Mouse (Mus musculus) bone marrow macrophage, adult 2 months (primary cell): ENCODE data around the gene Chtf18. TPM values are rescaled to one million over a fixed set of nuclear protein-coding genes. Genes with fewer than 3 reads are reported as not detected.
"Not testable (repeated sequence)": the region's sequence is repeated elsewhere in the genome, so short reads cannot be mapped to it uniquely, and the experiment has no call there.

Experiments
- H3K27ac ChIP-seq: 2 replicates; pipeline ENCODE4 v1.5.1; 2012; ENCODE audit warnings: low read depth, low read length; ENCODE audit not compliant: insufficient read depth
- H3K4me1 ChIP-seq: 2 replicates; pipeline ENCODE4 v1.6.1; 2012; ENCODE audit warnings: low read length; ENCODE audit not compliant: control insufficient read depth, insufficient read depth
- H3K4me3 ChIP-seq: 2 replicates; pipeline ENCODE4 v1.5.1; 2012; ENCODE audit warnings: mild to moderate bottlenecking, low read length, moderate library complexity; ENCODE audit not compliant: insufficient read depth
- CTCF ChIP-seq: IDR thresholded peaks from 2 replicates; pipeline ENCODE4 v1.5.1; 2012; ENCODE audit warnings: low read depth, mild to moderate bottlenecking, low read length, moderate library complexity
- POLR2A ChIP-seq: IDR thresholded peaks from 2 replicates; pipeline ENCODE4 v1.6.1; 2012; ENCODE audit warnings: mild to moderate bottlenecking, low read depth, low read length, borderline replicate concordance
- polyA plus RNA-seq: library from polyadenylated mRNA; stranded (reverse); fragments of >200 nt; gene quantifications from 2 replicates; pipeline ENCODE4 v1.2.4, GENCODE M21; 2012; ENCODE audit not compliant: missing spikeins, insufficient read depth, insufficient read length

Chtf18 gene
- polyA plus RNA-seq, 1 experiment: 14.1 TPM

- TF ChIP-seq POLR2A (no peak), CTCF (no peak)
- peaks cover 13% of the 10 kb centered on the region for H3K4me1 ChIP-seq
- H3K27ac ChIP-seq: no peak overlapping the region
- no peak overlapping the region for H3K4me3 ChIP-seq
Observed at GRCm38 (mm10) chr17:25756378-25757242, 29.4 kb upstream of the Chtf18 start.

- Histone ChIP-seq H3K4me1 (peaks cover 8% of the 10 kb centered on the region), H3K4me3 (no peak overlapping the region), H3K27ac (no peak overlapping the region)
- TF ChIP-seq CTCF (no peak), POLR2A (no peak)
Observed at GRCm38 (mm10) chr17:25755627-25756377, 28.6 kb upstream of the Chtf18 start.

GRCm38 (mm10) chr17:25755086-25755485 lies 27.9 kb upstream of the Chtf18 start:
- no peak for TF ChIP-seq POLR2A
- TF ChIP-seq CTCF: no peak
- Histone ChIP-seq H3K4me3 (no peak overlapping the region), H3K27ac (no peak overlapping the region), H3K4me1 (peaks cover 2% of the 10 kb centered on the region; the same call in 1 of the 2 replicates)

- Histone ChIP-seq H3K4me1 (no peaks in the 10 kb centered on the region), H3K4me3 (no peak within 1 kb of the TSS), H3K27ac (no peak within 1 kb of the TSS)
- no peak for TF ChIP-seq POLR2A
- no peak for TF ChIP-seq CTCF
Observed at GRCm38 (mm10) chr17:25754241-25754640, 27.0 kb upstream of the Chtf18 start, which contains the start of gene Msln. Gene Msln (minus strand): TSS chr17:25754378.

GRCm38 (mm10) chr17:25751446-25751845 lies 24.2 kb upstream of the Chtf18 start:
- Histone ChIP-seq H3K27ac (no peak overlapping the region), H3K4me3 (no peak overlapping the region), H3K4me1 (no peaks in the 10 kb centered on the region)
- no peak for TF ChIP-seq CTCF
- no peak for TF ChIP-seq POLR2A

GRCm38 (mm10) chr17:25749314-25749713 lies 22.1 kb upstream of the Chtf18 start:
- H3K27ac ChIP-seq: no peak overlapping the region
- no peak overlapping the region for H3K4me3 ChIP-seq
- no peak for TF ChIP-seq POLR2A
- TF ChIP-seq CTCF: no peak

GRCm38 (mm10) chr17:25748238-25748637 lies 21.0 kb upstream of the Chtf18 start:
- H3K27ac ChIP-seq: no peak overlapping the region
- TF ChIP-seq POLR2A (no peak), CTCF (no peak)

More at GRCm38 (mm10) chr17:25749314-25749713, 22.1 kb upstream of the Chtf18 start:
- no peaks in the 10 kb centered on the region for H3K4me1 ChIP-seq

GRCm38 (mm10) chr17:25744311-25744710 lies 17.1 kb upstream of the Chtf18 start:
- TF ChIP-seq POLR2A (no peak), CTCF (no peak)
- no peak overlapping the region for H3K27ac ChIP-seq
- H3K4me3 ChIP-seq: no peak overlapping the region
- no peaks in the 10 kb centered on the region for H3K4me1 ChIP-seq

More at GRCm38 (mm10) chr17:25748238-25748637, 21.0 kb upstream of the Chtf18 start:
- H3K4me3 ChIP-seq: no peak overlapping the region
- H3K4me1 ChIP-seq: no peaks in the 10 kb centered on the region

- TF ChIP-seq CTCF (no peak), POLR2A (no peak)
- H3K4me1 ChIP-seq: no peaks in the 10 kb centered on the region
- no peak overlapping the region for H3K4me3 ChIP-seq
- no peak overlapping the region for H3K27ac ChIP-seq
Observed at GRCm38 (mm10) chr17:25743831-25744230, 16.6 kb upstream of the Chtf18 start.

- not testable (repeated sequence) for H3K4me1 ChIP-seq, H3K27ac ChIP-seq, H3K4me3 ChIP-seq
Observed at GRCm38 (mm10) chr17:25741471-25741870, 14.3 kb upstream of the Chtf18 start.
